Mouse (Mus musculus) embryonic facial prominence, embryonic 12.5 days (tissue): ENCODE measurements around the gene Kcna6. TPM values are rescaled to one million over a fixed set of nuclear protein-coding genes. Genes with fewer than 3 reads are reported as not detected.
A peak's percentile ranks its signal among the peaks of the same experiment; 100 is the strongest.

Experiments
- ATAC-seq: fragments of 200-750 bp; cut with Nextera tagmentation; 2 replicates; pipeline ENCODE4 v1.8.0; 2017; ENCODE audit not compliant: insufficient number of reproducible peaks, insufficient read depth, low FRiP score, low TSS enrichment
- H3K27ac ChIP-seq: fragments of 300-500 bp; sonication (generic); 2 replicates; pipeline ENCODE4 v1.5.1; 2016; ENCODE audit warnings: mild to moderate bottlenecking
- H3K27me3 ChIP-seq: fragments of 300-500 bp; sonication (generic); 2 replicates; pipeline ENCODE4 v1.6.1; 2016; ENCODE audit warnings: mild to moderate bottlenecking, moderate library complexity
- H3K36me3 ChIP-seq: fragments of 300-500 bp; sonication (generic); 2 replicates; pipeline ENCODE4 v1.6.1; 2016; ENCODE audit warnings: mild to moderate bottlenecking
- H3K4me1 ChIP-seq: fragments of 300-500 bp; sonication (generic); 2 replicates; pipeline ENCODE4 v1.6.1; 2016
- H3K4me2 ChIP-seq: fragments of 300-500 bp; sonication (generic); replicated peaks from 2 replicates; pipeline ENCODE4 v1.6.1; 2016; ENCODE audit warnings: mild to moderate bottlenecking, moderate library complexity
- H3K4me3 ChIP-seq: fragments of 300-500 bp; sonication (generic); 2 replicates; pipeline ENCODE4 v1.5.1; 2016; ENCODE audit warnings: mild to moderate bottlenecking
- H3K9ac ChIP-seq: fragments of 300-500 bp; sonication (generic); 2 replicates; pipeline ENCODE4 v1.6.1; 2016; ENCODE audit warnings: mild to moderate bottlenecking, moderate library complexity
- H3K9me3 ChIP-seq: fragments of 300-500 bp; sonication (generic); 2 replicates; pipeline ENCODE4 v1.6.1; 2016; ENCODE audit warnings: mild to moderate bottlenecking, moderate library complexity
- WGBS: fragments of 180-500 bp; shearing (Covaris S2); methylation state at CpG from one replicate; pipeline ENCODE4 v1.1.7; 2016; 5-methylcytosine and 5-hydroxymethylcytosine counted together
- polyA plus RNA-seq: library from polyadenylated mRNA; unstranded; fragments of >200 nt; fragmentation: Nextera tagmentation; extraction: Ambion mirVana; gene quantifications from 2 replicates; pipeline ENCODE4 v1.2.1, GENCODE M21; 2016

Kcna6 gene
- polyA plus RNA-seq, 1 experiment from 2014 or later, result 12.4 TPM

- no peak overlapping the region for H3K27ac ChIP-seq
- no peak for ATAC-seq
- H3K4me1 ChIP-seq, result peaks cover 19% of the 10 kb centered on the region; the same call in 1 of the 2 replicates
- 71% methylated on average over 3 of the region's 3 CpGs for WGBS
- H3K9me3 ChIP-seq, result no peaks in the 10 kb centered on the region
- no peak overlapping the region for H3K4me3 ChIP-seq
- no peak overlapping the region for H3K9ac ChIP-seq
- H3K27me3 ChIP-seq, result peaks cover 11% of the 10 kb centered on the region
- no peaks in the 10 kb centered on the region; the same call in 1 of the 2 replicates for H3K36me3 ChIP-seq
- H3K4me2 ChIP-seq, result no peak overlapping the region
Observed at GRCm38 (mm10) chr6:126735806-126736205, 4.7 kb downstream of the Kcna6 start.

GRCm38 (mm10) chr6:126732645-126733044, 7.8 kb downstream of the Kcna6 start:
- 70% methylated on average over 6 of the region's 6 CpGs for WGBS
- Histone ChIP-seq H3K27ac (no peak overlapping the region), H3K27me3 (no peaks in the 10 kb centered on the region), H3K36me3 (no peaks in the 10 kb centered on the region; the same call in 1 of the 2 replicates), H3K4me2 (no peak overlapping the region), H3K4me1 (0 out of 2 replicates have a peak, but pooled peaks cover 12% of the 10 kb centered on the region), H3K9me3 (no peaks in the 10 kb centered on the region), H3K9ac (no peak overlapping the region), H3K4me3 (no peak overlapping the region)
- ATAC-seq, result no peak

DNA sequence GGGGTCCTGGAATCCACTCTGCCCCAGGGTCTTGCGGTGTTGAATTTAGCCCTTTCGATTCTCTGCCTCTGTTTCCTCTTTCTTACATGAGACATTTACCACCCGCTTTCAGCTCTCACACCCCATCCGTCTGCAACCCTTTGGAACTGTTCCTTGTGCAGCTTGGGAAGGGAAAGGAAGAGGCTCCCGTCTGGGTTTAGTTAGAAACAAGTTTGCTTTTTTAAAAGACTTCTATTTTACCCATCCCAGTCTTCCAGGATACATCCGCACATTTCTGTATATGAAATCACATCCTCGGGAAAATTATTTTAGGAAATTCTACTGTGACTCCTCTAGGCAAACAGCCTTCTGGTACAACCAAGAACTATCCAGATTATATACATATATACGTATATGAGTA, 11.7 kb downstream of the Kcna6 start:
- Histone ChIP-seq H3K27ac (no peak overlapping the region), H3K9ac (no peak overlapping the region), H3K4me1 (no peaks in the 10 kb centered on the region), H3K9me3 (no peaks in the 10 kb centered on the region), H3K4me2 (no peak overlapping the region), H3K36me3 (peaks cover 4% of the 10 kb centered on the region; the same call in 1 of the 2 replicates), H3K4me3 (no peak overlapping the region), H3K27me3 (no peaks in the 10 kb centered on the region)
- no peak for ATAC-seq
- WGBS, result 80% methylated on average over 8 of the region's 8 CpGs

GRCm38 (mm10) chr6:126718423-126719087, 21.9 kb downstream of the Kcna6 start:
- 64% methylated on average over 12 of the region's 12 CpGs for WGBS
- no peak overlapping the region for H3K4me2 ChIP-seq
- H3K9me3 ChIP-seq, result no peaks in the 10 kb centered on the region
- no peaks in the 10 kb centered on the region for H3K36me3 ChIP-seq
- H3K27ac ChIP-seq, result no peak overlapping the region
- no peaks in the 10 kb centered on the region for H3K4me1 ChIP-seq
- ATAC-seq, result no peak
- H3K4me3 ChIP-seq, result no peak overlapping the region
- no peak overlapping the region for H3K9ac ChIP-seq
- H3K27me3 ChIP-seq, result no peaks in the 10 kb centered on the region

- H3K36me3 ChIP-seq, result no peaks in the 10 kb centered on the region
- no peak overlapping the region for H3K27ac ChIP-seq
- H3K9ac ChIP-seq, result no peak overlapping the region
- H3K27me3 ChIP-seq, result no peaks in the 10 kb centered on the region
- no peak overlapping the region for H3K4me2 ChIP-seq
- WGBS, result 86% methylated on average over 6 of the region's 6 CpGs
- ATAC-seq, result no peak; the same call in 1 of the 2 replicates
- H3K4me3 ChIP-seq, result no peak overlapping the region
- no peaks in the 10 kb centered on the region for H3K9me3 ChIP-seq
- H3K4me1 ChIP-seq, result no peaks in the 10 kb centered on the region
Observed at GRCm38 (mm10) chr6:126712531-126712930, 27.9 kb downstream of the Kcna6 start.

GRCm38 (mm10) chr6:126705936-126706335, 34.5 kb downstream of the Kcna6 start:
- Histone ChIP-seq H3K4me1 (no peaks in the 10 kb centered on the region), H3K9me3 (no peaks in the 10 kb centered on the region), H3K27ac (no peak overlapping the region), H3K4me3 (no peak overlapping the region), H3K9ac (no peak overlapping the region), H3K4me2 (no peak overlapping the region), H3K27me3 (no peaks in the 10 kb centered on the region), H3K36me3 (no peaks in the 10 kb centered on the region)
- ATAC-seq, result no peak
- 78% methylated on average over 6 of the region's 6 CpGs for WGBS

DNA sequence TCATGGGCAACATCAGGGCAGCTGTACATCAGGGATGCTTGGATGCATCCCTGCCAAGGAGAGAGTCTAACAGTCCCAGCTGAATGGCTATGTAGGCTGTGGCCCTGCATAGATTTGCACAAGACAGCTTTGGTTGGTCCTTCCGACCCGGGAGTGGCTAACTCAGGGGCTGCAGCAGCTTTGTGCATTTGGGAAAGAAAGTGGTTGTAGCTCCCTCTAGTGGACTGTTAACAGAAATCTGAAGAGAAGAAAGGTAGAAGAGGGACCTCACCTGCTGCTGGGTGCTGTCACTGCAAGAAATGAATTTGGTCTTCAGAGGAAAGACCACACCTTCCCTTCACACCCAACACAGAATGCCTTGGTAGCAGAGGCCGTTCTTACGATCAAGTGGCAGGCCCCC, 36.0 kb downstream of the Kcna6 start:
- no peak overlapping the region for H3K9ac ChIP-seq
- H3K4me3 ChIP-seq, result no peak overlapping the region
- H3K4me1 ChIP-seq, result no peaks in the 10 kb centered on the region
- H3K9me3 ChIP-seq, result no peaks in the 10 kb centered on the region
- no peak for ATAC-seq
- H3K4me2 ChIP-seq, result no peak overlapping the region
- 26% methylated on average over 4 of the region's 4 CpGs for WGBS
- H3K27ac ChIP-seq, result no peak overlapping the region
- H3K36me3 ChIP-seq, result no peaks in the 10 kb centered on the region
- no peaks in the 10 kb centered on the region for H3K27me3 ChIP-seq

DNA sequence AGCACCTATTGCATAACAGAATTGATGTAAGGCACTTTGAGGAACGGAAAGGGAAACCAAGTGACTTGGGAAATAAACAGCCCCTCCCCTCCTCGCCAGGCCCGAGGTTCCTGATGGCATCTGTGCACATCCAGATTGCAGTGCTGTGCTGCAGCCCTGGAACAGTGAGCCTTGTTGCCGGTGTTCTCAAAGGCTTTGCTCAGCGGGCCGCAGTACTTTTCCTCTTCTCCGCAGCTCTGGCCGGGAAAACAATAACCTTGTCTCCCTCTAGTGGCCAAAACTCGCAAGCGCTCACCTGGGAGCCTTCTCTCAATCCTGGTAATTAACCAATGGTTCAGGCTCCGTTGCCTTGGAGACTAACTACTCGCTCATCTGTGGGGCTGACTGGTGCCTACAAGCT, 38.4 kb downstream of the Kcna6 start:
- no peaks in the 10 kb centered on the region for H3K4me1 ChIP-seq
- H3K36me3 ChIP-seq, result no peaks in the 10 kb centered on the region
- no peaks in the 10 kb centered on the region for H3K9me3 ChIP-seq
- ATAC-seq, result peak; percentile 68; the same call in 1 of the 2 replicates
- H3K27me3 ChIP-seq, result no peaks in the 10 kb centered on the region
- H3K9ac ChIP-seq, result no peak overlapping the region
- no peak overlapping the region for H3K4me3 ChIP-seq
- WGBS, result 3% methylated on average over 12 of the region's 12 CpGs
- peak overlapping the region; percentile 18; the same call in 1 of the 2 replicates for H3K4me2 ChIP-seq
- no peak overlapping the region for H3K27ac ChIP-seq

DNA sequence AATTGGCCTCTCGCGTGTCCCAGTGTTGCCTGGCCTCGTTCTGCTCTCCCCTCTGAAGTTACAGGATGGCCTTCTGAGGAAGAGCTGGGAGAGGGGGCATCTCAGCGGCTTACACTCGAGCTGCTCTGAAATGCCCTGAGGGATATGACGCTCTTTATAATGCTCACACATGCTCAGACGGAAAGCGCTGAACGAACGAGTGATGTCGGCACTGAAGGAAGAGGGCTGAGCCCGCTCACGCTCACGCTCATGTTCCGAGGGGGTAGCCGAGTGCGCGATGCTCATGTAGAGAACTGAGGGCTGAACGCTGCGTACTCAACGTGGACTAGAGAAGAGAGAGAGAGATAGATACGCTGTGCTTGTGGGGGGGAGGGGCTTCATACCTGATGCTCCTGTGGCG, 39.3 kb downstream of the Kcna6 start:
- no peak overlapping the region for H3K4me3 ChIP-seq
- no peaks in the 10 kb centered on the region for H3K4me1 ChIP-seq
- H3K4me2 ChIP-seq, result no peak overlapping the region
- WGBS, result 74% methylated on average over 23 of the region's 23 CpGs
- ATAC-seq, result no peak
- no peaks in the 10 kb centered on the region for H3K36me3 ChIP-seq
- no peak overlapping the region for H3K9ac ChIP-seq
- H3K27ac ChIP-seq, result no peak overlapping the region
- no peaks in the 10 kb centered on the region for H3K9me3 ChIP-seq
- no peaks in the 10 kb centered on the region for H3K27me3 ChIP-seq

- Histone ChIP-seq H3K27me3 (no peaks in the 10 kb centered on the region), H3K4me3 (no peak overlapping the region), H3K4me1 (no peaks in the 10 kb centered on the region), H3K36me3 (no peaks in the 10 kb centered on the region), H3K27ac (no peak overlapping the region), H3K4me2 (no peak overlapping the region), H3K9ac (no peak overlapping the region), H3K9me3 (no peaks in the 10 kb centered on the region)
- no peak for ATAC-seq
- WGBS, result 69% methylated on average over 5 of the region's 5 CpGs
Observed at GRCm38 (mm10) chr6:126699995-126700394, 40.5 kb downstream of the Kcna6 start.

DNA sequence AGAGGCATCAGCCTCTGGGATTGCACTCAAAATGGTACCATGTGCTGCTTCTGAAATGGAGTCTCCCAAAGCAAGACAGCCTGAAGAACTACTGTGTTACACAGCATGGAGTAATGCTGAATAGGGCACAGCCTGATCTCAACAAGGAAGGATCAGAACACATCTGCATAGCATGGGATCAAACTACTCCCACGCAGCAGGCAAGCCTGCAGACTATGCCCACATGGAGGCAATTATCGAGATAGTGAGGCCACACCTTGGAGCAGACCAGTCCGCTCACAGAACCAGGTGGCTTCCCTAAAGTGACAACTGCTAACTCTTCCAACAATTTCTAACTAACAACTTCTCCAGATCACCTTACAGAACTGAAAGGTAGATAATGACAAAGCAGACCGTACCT, 53.4 kb downstream of the Kcna6 start:
- H3K27me3 ChIP-seq, result no peaks in the 10 kb centered on the region
- H3K4me3 ChIP-seq, result no peak overlapping the region
- no peak overlapping the region for H3K9ac ChIP-seq
- H3K27ac ChIP-seq, result no peak overlapping the region
- ATAC-seq, result no peak
- no peaks in the 10 kb centered on the region for H3K4me1 ChIP-seq
- no peak overlapping the region for H3K4me2 ChIP-seq
- 40% methylated on average over 4 of the region's 4 CpGs for WGBS
- H3K9me3 ChIP-seq, result no peaks in the 10 kb centered on the region
- H3K36me3 ChIP-seq, result no peaks in the 10 kb centered on the region

DNA sequence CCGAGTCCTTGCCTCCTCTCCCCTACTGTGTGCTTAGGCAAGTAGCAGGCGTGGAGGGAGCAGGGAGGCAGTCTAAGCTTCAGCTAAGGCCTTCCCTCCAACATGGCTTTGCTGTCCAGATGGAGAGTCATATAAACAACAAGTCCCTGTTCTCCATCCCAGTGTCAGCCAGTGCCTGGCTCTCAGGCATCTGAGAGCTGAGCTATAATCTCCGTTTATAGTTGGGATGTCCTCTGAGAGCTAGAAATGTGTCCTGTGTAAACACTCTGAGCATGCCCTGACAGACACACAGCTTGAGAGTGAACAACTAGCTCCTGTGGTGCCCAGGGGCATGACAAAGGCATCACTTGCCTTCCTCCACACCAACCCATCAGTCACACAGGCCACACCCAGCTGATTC, 55.3 kb downstream of the Kcna6 start:
- Histone ChIP-seq H3K27me3 (no peaks in the 10 kb centered on the region), H3K4me2 (no peak overlapping the region), H3K9ac (no peak overlapping the region), H3K4me3 (no peak overlapping the region), H3K27ac (no peak overlapping the region), H3K4me1 (no peaks in the 10 kb centered on the region), H3K9me3 (no peaks in the 10 kb centered on the region), H3K36me3 (no peaks in the 10 kb centered on the region)
- no peak for ATAC-seq
- 45% methylated on average over 3 of the region's 3 CpGs for WGBS
